Mouse (Mus musculus) v-Abl transformed pro-B cells (cell line): ENCODE results near the gene Pip5k1c.

Experiments used
- in situ Hi-C, 2 experiments: fragments of 400-800 bp; cut with MboI; formaldehyde crosslinking; loops; one replicate each; pipeline ENCODE4 v1.15.1; 2025; ENCODE audit not compliant: unreplicated experiment in 2 of 2

The Pip5k1c gene

DNA sequence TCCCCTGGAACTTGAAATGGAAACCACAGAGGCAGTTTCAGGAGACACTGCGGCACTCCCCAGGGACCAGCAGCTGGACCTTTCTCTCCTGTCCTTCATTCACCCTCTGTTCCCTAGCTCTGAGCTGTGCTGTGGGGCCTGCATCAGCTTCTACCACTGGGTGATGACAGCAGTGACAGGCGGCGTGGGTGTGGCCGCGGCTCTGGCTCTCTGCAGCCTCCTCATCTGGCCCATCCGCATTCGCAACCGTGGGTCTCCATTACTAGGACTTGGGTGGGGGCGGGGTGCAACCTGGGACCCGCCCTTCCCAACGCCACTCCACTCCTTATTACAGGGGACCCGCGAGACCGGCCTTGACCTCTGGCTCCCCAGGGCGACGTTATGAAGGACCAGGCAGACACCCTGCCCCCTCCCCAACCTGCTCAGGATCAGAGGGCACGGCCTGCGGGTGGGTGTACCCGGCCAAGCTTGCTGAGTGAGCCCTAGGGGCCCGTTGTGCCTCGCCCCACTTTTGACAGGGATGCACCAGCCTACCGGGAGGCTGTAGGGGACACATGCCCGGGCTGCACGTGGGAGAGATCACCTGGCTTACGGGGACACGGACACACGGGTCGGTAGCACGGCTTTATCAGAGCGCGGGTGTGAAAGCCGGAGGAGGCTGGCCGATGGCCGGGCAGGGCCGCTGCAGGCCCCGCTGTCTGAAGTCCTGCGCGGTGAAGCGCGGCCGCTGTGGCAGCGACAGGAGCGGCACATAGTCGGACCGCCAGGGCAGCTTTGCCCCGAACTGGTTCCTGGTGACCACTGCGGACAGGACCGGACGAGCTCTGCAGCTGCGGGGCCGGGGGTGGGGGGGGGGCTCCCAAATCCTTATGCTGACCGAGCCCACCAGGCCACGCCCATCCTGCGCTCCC is 70.9 kb downstream of the Pip5k1c start:
- in situ Hi-C loops, result no loop called here

- in situ Hi-C loops, result no loop called here
These were observed 71.9 kb downstream of the Pip5k1c start for GRCm38 (mm10) chr10:81364666-81365065.

DNA sequence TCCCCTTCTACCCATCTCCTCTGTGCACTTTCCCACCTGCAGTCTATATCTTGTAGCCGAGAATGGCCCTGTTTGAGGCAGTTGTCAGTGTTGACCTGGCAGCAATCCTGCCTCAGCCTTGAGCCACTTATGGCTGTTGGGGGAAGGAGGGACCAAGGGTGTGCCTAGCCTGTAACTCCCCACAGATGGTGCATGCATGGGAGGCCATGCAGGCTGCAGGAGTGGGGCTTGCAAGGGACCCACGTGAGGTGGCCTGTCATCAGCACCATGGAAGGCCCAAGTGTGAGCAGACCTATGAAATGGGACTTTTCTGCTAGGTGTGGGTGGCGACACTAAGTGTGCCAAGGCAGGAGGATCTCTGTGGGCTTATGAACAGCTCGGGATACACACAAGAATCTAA is 72.3 kb downstream of the Pip5k1c start:
- in situ Hi-C loops, result no loop called here

DNA sequence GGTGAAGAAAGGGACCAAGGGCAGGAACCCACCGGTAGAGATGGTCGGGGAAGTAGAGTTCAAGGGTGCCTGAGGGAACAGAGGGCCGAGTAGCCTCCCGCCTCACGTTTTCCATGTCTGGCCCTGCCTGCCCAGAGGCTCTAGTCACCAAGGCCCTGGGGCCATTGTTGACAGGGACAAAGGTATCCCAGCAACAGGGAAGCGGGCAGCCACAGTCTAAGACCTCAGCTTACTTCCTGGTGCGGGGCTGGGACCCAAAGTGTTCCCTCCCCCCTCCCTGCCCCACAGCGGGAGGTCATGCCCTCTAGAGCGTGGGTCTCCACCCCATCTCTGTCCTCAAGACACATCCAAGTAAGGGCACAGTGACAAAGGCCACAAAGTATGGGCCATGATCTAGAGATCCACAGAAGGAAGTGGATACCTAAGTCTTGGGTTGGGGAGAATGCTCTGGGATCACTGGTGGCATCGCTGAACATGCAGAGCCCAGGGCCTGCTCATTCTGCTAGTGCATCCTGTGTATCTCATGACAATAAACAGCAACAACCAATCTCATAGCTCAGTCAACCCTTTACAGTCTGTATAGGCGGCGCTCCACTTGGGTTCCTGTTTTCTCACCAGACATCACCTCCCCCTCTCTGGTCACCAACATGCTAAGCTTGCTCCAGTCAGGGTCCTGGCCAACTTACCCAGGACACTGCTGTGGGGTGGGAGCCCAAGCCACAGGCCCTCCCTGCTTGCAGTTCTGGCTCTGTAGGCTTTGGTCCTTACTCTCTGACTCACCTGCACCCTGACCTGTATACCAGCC is 73.1 kb downstream of the Pip5k1c start, which contains the start of gene 4930404N11Rik:
Gene 4930404N11Rik (minus strand): TSS at position 145 of the 805 bp plus-strand sequence.
- in situ Hi-C loops, result no loop called here

DNA sequence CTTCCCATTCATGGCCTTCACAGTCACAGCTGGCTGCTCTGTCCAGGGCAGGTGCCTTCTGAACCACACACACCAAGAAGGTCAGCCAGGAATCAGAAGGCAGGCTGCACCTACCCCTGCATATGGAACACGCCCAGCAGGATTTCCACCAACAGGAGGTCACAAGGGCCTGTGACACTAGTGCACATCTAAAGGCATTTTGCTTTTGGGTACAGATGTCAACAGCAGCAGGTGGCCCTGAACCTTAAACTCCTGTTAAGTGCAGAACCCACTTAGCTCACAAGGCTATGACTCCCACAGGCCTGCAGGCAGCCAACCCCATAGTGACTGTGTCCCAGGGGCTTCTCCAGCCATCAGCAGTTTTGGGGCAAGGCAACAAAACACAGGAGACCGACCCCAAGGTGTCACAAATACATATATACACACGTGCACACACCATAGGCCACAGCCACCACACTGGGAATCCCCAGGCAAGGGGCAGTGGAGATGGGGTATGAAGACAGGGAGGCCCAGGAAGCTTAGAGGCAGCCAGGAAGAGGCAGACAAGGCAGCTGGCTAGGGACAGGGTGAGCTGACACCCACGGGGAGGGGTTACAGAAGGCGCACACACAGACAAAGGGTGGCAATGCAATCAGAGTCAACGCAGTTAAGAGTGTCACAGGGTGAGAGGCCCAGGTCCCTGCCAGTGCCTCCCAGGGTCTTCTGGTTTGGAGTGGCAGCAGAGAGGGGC is 73.9 kb downstream of the Pip5k1c start:
- in situ Hi-C loops, result no loop called here

GRCm38 (mm10) chr10:81367207-81367495 is 74.4 kb downstream of the Pip5k1c start:
- in situ Hi-C loops, result no loop called here
